Mouse (Mus musculus) thymus, adult 18-20 months (tissue): Measurements from ENCODE around the gene Zdhhc22.

Experiments used
- DNase-seq, 2 experiments: peaks; one replicate each; pipeline ENCODE4 v3.0.0; 2022; ENCODE audit warnings: mixed read lengths in 2 of 2

Gene Zdhhc22

DNA sequence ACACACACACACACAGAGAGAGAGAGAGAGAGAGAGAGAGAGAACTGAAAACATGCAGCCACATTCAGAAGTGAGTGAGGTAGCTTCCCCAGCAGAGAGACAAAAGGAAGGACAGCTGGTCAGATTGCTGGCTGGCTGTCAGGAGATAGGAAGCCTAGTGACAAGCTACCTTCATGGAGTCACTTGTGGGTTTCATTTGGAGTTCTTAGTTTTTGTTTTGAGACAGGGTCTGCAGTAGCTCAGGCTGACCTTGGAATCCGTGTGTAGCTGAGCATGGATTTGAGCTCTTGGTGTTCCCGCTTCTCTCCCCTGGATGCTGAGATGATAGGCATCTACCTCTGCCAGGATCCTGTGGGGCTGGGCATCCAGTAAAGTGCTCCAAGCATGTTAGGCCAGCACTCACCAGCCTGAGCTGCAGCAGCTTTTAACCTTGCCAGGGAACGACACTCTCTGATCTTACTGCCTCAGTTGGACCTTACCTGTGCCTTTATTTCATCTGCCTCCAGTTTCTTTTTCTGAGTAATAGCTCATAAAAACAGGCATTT lies 29.4 kb downstream of the Zdhhc22 start:
- DNase-seq: no peak

DNA sequence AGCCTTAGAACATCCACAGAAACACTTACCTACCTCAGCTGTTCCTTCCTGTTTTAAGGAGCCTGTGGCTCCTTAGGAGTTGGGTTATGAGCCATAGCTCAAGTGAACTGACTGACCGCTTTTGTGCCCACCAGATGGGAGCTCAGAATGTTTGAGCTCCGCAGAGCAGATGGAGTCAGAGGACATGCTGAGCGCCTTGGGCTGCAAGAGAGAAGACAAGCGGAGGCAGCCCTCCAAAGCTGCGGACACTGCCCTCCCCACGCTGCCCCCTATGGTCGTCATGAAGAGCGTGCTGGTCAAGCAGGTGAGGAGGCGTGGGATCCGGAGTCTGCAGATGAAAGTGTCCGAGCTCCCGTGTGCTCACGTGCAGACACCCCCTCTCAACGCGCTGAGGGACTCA lies 30.1 kb downstream of the Zdhhc22 start:
- DNase-seq: no peak

DNA sequence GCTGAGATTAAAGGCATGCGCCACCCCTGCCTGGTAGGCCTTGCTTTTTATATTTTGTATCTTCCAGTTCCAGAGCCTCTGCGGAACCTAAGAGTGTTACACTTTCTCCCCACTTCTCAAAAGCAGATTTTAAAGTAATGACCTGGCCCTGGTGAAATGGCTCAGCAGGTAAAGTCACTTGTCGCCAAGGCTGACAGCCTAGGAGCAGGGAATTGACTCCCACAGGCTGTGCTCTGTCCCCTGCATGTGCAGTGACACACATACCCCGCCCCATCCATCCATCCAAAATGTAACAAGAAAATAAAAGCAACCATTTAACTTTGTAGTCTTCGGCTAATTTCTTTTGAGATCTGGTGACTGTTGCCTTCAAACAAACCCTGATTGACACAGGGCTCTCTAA lies 30.6 kb downstream of the Zdhhc22 start:
- no peak for DNase-seq

DNA sequence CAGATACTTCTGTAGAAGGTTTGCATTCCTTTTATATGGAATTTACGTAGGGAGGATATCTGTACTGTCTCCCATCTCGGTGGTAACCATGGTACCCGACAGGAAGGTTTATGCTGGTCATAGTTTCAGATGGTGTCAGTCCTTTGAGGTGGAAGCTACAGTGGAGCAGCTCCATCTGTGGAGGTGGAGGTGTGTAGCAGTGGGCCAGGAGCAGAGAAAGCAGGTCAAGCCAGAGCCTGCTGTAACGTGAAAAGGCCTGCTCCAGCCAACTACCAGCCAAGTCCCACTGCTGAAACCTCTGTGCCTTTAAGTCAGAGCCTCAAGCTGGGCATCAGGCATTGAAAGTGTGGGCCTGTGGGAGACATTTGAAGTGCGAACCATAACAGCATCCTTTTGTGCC lies 31.7 kb downstream of the Zdhhc22 start:
- no peak for DNase-seq

DNA sequence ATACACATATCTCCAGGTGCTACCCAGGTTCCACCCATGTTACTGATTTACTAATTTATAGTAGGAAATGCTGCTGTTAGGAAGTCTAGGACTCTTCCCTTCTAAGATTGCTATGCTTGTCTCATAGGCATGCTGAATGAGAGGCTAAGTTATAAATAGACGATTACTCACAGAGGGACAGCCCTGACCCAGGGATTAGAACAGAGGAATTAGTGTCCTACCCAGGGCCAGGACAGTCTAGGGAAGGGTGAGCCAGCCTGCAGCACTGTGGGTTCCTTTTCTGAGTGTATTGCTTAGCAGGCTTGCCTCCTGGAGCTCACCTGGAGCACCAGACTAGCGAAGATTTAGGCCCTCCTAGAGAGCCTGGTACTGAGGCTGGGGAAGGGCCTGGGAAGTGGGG lies 34.3 kb downstream of the Zdhhc22 start:
- DNase-seq: no peak

DNA sequence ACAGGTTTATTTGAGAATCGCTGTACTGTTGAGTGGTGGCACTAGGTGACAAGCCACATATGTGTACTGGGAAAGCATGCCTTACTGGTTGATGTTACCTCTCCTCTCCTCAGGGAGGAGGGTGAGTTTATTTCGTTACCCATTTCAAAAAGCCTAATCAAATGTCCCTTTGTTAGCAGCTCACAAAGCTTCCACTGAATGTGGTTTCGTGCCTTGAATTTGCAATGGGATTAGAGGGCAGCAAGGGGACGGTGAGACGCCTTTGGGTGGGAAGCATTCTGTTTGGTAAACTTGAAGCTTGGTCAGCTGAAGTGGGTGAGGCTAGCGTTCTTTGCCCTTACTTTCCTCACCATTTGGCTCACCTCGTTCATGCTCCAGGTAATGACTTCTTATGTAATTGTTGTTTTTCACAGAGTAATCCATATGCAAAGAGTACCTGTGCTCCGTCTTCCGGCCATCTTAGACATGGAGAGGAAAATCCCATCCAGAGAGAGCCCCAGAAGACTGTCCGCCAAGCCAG lies 37.8 kb downstream of the Zdhhc22 start:
- DNase-seq: no peak

DNA sequence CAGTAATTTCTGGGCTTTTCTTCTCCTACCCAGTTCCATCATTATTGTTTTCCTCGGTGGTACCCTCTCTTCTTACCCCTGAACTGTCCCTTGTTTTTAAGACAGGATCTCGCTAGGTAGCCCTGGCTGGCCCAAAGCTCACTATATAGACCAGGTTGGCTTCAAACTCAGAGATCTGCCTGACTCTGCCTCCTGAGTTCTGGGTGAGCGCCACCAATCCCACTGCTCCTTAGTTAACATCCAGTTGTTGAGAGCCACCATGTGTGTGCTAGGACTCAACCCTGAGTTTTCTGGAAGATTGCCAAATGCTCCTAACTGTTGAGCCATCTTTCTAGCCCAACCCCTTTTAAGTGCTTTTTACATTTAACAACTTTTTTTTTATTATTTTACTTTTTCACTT lies 39.3 kb downstream of the Zdhhc22 start:
- DNase-seq: no peak

DNA sequence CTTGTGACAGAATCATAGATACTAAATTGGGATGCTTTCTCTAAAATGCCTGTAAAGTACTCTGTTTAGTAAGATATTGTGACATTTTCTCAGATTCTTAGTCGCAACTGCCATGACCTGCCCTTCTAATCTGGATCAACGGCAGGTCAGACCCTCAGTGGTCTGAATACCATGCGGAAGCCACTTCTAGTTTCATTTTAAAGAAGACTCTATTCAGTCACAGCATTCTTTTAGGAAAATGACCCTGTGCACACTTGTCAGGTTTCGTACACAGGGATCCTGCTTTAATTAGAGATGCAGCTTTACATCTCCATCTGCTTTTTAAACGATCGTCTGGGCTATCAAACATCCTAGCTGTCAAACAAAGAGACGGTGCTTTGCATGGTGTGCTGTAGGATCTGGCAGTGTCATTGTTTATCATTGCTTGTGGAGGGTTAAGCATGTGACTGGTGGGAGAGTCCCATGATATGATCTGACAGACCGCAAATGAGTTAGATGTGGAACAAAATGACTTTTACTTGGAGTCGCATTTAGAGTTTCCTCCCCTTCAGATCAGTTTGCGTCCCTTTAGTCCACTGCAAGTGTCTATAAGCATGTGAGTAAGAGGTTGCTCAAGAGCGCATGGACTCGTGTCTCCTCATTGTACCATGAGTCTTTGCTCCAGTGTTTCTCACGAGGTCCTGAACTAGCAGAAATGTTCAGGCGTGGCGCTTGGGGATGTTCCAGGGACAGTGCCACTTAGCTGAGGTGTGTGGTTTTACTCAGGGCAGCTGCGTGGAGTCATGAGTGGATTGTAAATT lies 39.9 kb downstream of the Zdhhc22 start:
- no peak for DNase-seq

DNA sequence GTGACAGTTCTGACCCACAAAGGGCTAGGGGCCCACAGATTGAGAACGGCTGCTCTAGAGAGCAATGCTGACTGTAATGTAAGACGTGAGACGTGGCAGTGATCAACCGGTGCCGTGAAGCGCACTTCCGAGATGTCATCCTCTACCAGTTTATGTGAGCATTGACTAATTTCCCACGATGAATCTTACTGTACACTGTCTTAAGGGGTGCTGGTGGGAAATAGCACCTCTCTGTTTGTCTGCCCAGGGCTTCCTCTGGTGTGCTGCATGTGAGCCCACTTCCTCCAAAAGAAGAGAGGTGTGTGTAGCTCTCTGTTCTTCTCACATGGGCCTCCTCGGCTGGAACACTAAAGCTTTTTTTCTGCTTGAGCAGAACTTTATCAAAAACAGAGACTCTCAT lies 40.7 kb downstream of the Zdhhc22 start:
- peak; percentile 15 to 56 for DNase-seq

DNA sequence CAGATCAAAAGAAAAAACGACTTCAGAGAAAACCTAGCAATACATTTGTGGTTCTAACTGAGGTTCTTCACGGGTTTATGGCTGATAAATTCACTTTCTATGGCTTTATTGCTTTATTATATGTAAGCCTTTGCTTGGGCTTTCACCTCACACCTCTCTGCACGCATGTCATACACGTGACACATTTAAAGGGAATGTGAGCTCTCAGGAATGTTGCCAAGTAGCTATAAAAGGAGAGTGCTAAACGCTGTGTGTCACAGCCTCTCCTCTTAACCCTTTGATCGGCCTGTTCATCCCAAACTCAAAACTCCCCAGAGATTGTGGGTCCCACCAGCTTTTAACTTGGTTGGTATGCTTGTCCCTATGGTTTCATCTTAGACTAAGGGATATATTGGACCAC lies 41.6 kb downstream of the Zdhhc22 start:
- DNase-seq: no peak

DNA sequence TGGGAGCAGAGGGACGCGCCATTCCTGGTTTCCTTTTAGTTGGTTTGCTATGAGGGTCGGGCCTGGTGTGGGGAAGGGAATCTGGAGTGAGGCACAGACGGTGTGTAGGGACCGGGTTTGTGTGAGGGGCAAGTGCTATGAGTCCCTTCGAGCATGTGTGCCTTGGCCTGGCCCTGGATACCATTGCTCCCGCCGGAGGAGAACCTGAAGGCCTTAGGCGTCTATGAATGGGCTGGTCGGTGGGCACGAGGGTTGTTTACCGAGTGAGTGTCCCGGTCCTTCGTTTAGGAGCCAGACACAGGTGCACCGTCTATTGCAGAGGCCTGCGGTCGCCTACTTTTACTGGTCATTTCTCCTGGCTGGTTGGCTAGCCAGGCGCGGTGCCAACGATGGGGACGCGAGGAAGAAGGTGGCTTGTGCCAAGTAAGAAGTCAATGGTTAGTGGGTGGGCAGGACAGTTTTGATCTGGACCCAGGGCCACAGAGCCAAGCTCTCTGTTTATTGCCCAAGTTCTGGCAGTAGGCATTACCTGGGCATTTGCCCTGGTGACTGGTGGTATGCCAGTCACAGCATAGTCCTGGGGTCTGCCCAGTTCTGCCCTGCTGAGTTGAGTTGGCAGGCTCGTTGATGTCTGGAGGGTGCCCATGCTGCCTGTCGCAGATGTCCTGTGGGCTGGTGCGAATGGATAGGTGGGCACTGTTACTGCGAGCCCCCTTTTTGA lies 42.4 kb downstream of the Zdhhc22 start:
- DNase-seq: peak in 1 of 2 experiments; percentile 26

DNA sequence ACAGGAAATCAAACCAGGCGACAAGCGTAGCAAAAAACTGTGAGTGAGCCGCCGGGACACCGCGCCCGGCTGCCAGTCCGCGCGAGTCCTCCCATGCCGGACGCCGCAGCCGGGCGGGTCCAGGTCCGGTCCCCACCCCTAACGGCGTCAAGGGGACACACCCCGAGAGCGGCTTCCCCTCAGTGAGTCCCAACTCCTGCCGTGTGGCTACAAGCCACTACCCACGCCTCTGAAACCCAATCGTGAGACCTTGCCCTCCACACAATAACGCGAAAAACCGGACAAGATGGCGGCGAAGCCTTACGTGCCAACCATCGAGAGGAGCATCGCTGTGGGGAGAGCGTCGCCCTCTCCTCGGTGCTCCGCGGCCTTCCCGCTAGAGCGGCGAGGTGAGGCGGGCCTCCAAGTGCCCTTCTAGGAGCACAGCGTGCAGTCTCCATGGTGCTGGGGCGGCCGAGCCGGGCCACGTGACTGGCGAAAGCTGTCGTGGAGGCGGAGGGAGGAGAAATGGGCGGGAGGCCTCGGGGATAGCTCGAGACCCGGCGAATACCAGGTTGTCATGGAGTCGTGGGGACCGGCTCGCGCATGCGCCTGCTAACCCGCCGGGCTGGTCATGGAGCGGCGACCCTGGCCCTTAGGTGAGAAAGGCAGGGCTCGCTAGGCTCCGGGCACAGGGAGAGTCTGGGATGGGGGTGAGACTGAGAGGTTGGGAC lies 43.2 kb downstream of the Zdhhc22 start, which contains the start of gene Cipc:
Gene Cipc (plus strand): TSS at position 182 of the 713 bp plus-strand sequence.
- DNase-seq: peak; percentile 99

DNA sequence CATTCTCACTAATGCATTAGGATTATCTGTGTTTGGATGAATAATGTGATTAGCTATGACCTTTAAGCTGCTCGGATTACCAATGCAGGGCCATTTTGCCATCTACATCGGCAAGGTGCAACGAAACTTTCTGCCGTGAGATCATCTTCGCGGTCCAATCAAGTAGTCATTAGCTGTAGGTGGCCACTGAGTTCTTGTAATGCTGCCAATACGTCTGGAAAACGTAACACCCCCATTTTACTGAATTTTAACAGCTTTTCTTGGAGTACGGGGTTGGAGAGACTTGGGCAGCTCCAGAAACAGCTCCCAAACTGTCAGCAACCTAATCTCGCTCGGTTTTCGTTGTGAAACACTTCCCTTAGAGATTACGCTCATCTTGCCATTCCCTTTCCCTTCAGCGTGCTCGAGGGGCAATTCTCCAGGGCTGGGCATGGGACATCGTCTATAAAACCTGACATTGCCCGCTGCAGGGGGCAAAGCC lies 43.9 kb downstream of the Zdhhc22 start:
- DNase-seq: no peak

DNA sequence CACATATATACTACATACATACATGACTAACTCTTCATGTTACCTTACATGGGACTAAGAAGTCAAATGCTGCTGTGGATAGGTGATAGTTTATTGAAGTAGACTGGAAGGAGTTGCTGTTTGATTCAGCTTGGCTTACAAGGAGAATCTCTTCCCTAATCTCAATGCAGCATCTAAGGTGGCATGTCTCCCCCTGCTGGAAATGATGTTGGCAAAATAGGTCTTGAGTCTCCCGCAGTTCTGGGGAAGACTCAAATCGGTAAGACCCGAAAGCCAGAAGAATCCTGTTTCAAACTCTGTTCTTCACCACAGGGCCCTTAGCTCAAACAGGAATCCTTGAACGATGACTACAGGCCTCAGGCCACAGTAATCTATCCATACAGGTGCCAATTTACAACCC lies 45.1 kb downstream of the Zdhhc22 start:
- DNase-seq: peak; percentile 21 to 47

DNA sequence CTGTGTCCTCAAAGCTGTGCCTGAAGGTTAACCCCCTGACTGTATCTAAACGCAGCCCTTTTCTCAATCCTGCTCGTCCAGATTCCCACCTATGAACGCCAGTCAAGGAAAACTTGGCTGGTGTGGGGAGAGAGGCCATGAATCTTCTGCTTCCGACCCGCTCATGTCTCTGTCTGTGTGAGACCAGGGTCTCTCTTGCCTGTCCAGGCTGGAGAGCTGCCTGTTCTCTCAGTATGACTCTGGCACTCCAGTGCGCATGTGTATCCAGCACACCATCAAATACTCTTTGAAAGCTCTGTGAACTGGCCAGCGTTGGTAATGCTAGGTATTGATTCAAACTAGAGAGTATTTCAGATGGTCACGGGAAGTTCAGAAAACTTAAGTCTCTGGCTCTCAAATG lies 46.8 kb downstream of the Zdhhc22 start:
- no peak for DNase-seq

DNA sequence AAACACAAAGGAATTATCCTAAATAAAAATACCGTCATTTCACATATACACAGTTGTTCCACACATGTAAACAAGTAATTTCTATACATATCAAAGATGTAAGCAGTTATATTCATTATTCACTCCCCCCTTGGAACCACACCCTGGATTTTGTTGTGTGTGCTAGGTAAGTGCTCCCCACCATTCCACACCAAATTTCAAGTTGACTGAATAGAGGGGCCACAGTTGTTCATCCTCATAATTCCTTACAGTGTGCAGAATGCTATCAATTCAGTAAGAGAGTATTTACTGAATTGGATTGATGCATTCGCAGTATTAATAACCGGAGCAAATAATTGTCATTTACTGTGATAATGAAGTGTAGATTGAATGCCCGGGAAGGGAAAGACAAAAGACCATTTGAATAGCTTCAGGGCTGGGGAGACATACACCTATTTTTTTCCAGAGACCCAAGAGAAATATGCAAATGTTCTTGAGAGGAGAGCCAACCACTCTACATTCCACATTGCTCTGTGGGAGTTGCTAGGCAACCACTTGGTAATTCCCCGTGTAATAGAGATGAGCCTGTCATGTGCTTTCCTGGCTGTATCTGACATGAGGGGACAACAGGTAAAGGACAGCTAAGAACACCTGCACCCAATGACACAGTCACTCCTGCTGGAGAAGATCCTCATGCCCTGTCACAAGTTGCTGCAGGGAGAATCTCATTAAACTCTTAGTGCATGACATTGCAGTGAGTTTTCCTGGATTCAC lies 48.3 kb downstream of the Zdhhc22 start:
- DNase-seq: no peak

DNA sequence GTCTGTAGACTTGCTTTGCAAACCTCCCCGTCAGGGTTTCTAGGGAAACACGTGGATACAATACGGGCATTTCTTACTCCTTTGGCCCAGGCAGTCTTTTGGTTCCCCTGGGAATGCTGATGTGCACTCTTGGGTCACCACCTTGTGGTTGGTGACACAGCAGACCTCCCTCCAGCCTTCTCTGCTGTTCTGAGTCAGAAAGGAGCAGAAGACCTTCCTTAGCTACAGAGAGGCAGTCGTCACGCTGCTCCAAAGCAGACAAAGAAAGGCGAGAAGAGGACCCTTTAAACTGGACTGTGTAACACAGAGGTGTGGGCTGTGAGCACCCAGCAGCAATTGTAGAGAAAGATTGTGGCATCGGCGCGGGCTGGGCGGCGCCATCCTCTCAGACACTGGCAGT lies 49.1 kb downstream of the Zdhhc22 start:
- no peak for DNase-seq

DNA sequence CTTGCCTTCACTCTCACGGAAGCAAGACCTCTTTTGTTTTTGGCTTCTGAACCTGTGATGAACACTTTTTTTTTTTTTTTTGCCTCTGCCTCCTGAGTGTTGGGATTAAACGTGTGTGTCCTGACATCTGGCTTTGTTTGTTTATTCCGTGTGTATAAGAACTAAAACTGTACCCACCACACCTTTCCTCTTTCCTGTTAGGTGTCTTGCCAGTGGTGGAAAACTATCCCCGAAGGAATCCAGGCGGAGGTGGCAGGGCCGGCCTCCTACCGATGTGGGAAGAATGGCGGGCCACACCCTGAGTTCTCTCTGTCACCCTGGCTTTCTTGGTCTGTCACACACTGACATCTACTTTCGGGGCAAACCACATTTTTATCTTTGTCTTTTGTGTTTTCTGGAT lies 51.7 kb downstream of the Zdhhc22 start:
- DNase-seq: no peak

DNA sequence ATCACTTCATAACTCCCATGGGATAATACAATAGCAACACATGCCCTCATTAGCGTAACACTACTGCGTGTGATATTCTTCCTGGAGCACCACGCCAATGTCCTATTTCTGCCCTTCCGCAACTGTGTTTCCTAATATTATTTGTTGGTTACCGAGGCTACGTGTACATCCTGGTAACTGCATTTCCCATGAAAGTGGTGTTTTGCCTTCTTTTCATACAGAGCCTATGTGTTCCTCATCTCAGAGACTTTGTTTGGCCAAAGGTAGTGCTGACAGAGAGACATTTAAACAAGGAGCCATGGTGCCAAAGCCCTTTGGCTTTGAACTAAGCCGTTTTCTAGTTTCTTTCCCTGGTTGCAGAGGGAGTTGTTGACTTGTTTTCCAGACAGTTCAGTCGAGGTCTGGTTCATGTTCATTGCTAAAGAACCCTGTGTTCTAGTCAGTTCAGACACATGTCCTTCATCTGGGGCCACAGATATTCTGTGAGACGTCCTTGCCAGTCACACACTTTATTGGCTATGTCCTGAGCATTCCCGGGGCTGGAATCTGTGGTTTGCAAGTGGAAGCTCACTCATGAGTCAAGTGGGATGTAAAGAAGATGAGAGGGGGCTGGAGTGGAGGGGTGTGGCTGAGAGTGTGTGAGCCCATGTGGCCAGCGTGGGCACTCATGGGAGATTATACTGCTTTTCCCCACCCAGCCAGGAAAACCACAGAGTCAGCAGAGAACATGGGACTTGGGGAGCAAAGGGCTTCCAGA lies 53.5 kb downstream of the Zdhhc22 start:
- no peak for DNase-seq

DNA sequence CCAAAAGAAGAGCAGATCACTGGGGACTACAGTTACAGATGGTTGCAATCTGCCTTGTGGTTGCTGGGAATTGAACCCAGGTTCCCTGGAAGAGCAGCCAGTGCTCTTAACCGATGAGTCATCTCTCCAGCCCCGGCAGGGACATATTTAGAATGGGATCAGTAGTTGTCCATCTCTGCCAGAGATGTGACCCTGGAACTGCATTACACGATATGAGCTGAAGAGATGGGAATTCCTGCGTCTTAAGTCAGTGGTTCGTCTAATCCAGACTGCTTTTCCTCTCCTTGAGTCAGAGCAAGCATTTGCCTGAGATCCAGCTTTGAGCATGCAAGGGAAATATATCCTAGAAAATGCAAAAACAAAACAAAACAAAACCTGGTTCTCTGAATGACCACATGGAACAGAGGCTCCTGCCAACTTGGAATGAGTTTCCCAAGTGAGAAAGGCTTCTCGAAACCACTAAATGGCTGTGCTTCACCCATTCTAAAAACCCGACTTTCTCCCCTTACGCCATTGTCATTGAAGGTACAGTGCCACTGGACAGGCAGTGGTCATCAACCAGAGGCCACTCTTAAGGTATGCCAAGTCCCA lies 54.4 kb downstream of the Zdhhc22 start:
- no peak for DNase-seq

DNA sequence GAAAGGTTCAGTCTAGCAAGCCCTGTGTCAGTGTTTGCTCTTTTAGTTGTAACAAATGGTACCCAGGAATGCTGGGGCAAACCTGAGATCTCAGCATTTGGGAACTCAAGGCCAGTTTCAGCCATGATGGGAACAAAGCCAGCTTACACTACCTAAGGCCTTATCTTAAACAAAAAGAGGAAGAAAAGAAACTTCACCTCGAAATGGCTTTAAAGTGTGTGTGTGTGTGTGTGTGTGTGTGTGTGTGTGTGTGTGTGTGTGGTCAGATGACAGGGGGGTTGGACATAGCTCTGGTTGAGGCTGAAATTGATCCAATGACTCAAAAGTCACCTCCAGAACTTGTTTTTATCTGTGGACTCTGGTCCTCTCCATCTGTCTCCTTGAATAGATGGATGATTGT lies 55.5 kb downstream of the Zdhhc22 start:
- no peak for DNase-seq
